Mouse (Mus musculus): Measurements from ENCODE around the gene Clip3.
A peak's percentile ranks its signal among the peaks of the same experiment; 100 is the strongest.

Clip3 gene

GRCm38 (mm10) chr7:30326427-30326826 lies 34.9 kb downstream of the Clip3 start:
- DNase-seq (ENCODE audit: low spot score in 2 of 2) = no peak

GRCm38 (mm10) chr7:30327140-30327539 lies 35.6 kb downstream of the Clip3 start:
- no peak for DNase-seq (ENCODE audit: low spot score in 2 of 2)

- no peak for DNase-seq (ENCODE audit: low spot score in 2 of 2)
These were observed 36.9 kb downstream of the Clip3 start for GRCm38 (mm10) chr7:30328379-30328778.

DNA sequence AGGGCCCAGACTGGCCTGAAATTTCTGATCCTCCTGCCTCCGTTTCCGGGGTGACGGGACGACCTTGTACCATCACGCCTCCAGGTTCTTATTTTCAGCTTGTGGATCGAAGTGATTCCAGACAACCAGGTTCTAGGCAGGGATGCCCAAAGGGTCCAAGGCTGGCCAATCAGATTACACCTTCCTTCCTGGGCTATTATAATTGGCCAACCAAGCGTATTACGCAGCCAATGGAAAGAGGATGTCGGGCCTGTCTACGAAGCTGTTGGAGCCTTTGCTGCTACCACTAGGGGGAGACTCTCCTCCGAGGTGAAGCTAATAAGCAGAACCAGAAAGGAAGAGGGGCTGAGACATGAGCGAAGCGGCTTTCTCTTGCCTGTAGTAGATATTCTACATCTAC lies 40.4 kb downstream of the Clip3 start:
- peak in 1 of 2 experiments; percentile 60 for DNase-seq (ENCODE audit: low spot score in 2 of 2)

DNA sequence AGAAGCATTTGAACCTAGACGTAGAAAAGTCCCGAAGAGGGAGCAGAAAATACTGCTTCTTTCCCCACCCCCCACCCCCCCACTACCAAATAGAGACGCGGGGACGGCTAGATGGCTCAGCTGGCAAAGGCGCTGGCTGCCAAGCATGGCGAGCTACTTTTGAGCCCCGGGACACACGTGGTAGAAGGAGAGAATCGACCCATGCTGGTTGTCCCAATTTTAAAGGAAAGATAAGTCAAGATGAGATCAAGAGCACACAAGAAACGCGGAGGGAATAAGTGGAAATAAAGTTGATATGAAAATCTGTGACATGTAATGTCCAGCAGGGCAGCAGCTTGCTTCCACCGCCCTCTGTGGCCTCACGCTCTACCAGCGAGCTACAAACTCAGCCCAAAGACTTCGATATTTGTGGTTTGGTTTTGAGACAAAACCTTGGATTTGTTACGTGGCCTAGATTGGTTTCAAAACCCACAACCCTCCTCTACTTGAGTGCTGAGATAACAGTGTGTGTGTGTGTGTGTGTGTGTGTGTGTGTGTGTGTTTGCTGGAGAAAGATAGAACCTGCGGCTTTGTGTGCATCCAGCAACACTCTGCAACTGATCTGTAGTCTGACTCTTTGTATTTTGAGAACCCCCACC lies 41.2 kb downstream of the Clip3 start:
- no peak for DNase-seq (ENCODE audit: low spot score in 2 of 2)

DNA sequence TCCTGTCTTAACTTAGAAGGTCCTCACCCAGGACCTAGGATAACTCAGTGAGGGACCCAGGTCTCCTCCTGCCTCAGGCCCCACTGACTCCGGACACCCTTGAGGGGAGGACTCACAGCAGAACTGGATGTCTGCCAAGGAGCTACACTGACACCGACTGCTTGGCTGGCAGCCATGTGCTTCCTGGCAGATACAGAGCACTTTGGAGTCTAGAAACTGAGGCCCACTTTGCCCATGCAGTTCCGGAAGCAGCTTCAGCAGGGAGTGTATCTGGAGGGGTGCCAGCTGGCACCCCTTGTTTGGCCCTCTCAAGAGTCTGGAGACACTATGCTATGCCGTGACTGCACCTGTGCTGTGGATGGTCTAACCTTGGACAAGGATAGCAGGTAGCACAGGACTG lies 41.9 kb downstream of the Clip3 start:
- DNase-seq (ENCODE audit: low spot score in 2 of 2) = no peak

DNA sequence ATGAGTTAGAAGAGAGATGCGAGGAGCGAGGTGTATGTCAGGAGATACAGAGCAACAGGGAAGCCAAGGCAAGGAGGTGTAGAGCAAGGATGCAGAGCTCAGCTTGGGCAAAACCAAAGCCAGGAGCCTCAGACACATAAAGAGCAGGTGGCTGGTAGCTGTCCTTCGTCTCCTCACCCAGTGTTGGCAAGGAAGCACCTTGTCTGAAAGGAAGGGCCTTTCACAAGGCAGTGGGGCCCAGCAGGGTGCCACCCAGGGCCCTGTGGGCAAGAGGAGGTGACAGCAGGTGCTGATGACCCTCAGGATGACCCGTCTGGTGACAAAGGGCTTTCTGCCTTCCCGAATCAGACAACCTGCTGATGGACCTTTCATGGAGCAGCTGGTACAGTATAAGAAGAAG lies 43.0 kb downstream of the Clip3 start:
- DNase-seq (ENCODE audit: low spot score in 2 of 2) = no peak

GRCm38 (mm10) chr7:30335688-30336087 lies 44.2 kb downstream of the Clip3 start:
- no peak for DNase-seq (ENCODE audit: low spot score in 2 of 2)

DNA sequence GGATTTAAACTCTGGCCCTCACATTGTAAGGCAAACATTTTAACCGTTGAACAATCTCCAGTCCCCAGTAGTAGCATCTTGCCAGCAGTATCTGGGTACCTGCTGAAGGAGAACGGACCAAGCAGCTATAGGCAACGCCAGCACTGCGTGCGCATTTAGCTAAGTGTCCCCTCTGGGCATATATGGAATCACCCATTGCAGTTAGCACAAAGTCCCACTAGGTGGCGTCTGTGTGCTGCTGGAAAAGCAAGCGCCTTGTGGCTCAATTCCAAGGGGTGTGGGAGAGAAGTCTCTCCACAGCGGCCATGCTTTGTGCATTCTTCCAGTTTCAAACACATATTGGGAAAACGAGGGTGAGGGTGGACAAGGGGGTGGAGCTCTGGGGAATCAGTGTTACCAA lies 44.9 kb downstream of the Clip3 start:
- peak; percentile 74 to 81 for DNase-seq (ENCODE audit: low spot score in 2 of 2)

GRCm38 (mm10) chr7:30339432-30340109 lies 48.0 kb downstream of the Clip3 start:
- no peak for DNase-seq (ENCODE audit: low spot score in 2 of 2)

- DNase-seq (ENCODE audit: low spot score in 2 of 2) = peak in 1 of 2 experiments; percentile 51
These were observed 55.3 kb downstream of the Clip3 start for GRCm38 (mm10) chr7:30346635-30347379.

DNA sequence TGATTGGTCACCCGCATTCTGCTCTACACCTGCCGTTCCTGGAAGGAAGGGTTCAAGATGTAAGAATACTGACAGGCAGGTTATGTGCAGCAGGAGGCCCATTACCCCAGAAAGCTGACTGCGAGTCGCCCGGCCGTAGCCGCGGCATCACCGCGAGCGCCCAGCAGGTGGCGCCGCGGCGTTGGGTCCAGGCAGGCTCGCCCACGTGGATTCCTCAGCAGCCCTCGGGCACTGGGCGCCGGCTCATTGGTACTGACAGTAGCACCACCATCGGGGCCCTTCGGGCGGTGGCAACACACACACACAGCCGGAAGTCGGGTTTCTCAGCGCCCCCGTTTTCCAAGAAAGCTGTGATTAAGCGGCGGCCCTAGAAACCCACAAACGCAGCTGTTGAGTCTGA lies 56.3 kb downstream of the Clip3 start:
- DNase-seq (ENCODE audit: low spot score in 2 of 2) = peak in 1 of 2 experiments; percentile 42

DNA sequence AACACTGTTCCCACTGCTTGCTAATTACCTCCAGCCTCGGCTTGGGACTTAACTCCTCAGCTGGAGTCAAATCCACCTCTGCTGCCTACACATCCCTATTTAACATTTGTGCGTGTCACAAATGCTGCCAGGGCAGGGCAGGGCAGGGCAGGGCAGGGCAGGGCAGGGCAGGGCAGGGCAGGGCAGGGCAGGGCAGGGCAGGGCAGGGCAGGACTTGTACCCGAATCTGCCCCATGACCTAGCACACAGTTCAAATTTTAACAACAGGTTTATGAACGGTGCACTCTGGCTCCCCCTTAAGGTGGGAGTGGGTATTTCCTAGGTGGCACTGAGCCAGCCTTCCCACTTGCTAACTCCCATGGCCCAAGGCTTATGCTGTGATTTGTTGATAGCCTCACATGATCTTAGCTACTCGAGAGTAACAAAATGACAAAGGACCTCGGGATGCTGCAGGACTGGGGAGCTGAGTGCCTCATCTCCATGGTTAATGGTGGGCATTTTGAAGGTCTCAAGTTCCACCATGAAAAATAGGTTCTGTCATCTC lies 61.8 kb downstream of the Clip3 start:
- DNase-seq (ENCODE audit: low spot score in 2 of 2) = peak; percentile 67 to 74

DNA sequence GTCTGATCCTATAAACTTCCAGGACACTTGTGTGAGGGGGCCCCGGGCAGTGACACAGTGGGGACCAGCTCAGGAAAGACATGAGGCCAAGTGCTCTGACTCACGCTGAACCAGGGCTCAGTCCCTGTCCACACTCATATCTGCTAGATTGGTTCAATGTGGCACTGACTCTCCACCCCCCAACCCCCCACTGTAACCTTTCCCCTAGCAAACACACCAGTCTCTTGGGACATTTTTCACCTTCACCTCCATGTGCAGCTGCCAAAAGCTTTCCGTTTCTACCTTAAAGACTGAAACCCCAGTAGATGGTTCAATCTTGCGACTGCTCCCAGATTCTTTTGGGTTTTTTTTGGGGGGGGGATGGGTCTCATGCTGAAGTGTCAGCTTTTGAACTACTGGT lies 62.5 kb downstream of the Clip3 start:
- no peak for DNase-seq (ENCODE audit: low spot score in 2 of 2)

Measured in urinary bladder, postnatal 36 days (tissue).